Mouse (Mus musculus) embryonic facial prominence, embryonic 10.5 days (tissue): ENCODE measurements around the gene Tax1bp1. TPM values are rescaled to one million over a fixed set of nuclear protein-coding genes. Genes with fewer than 3 reads are reported as not detected.

Experiments
- DNase-seq: peaks from one replicate; pipeline ENCODE4 v3.0.0-alpha.2; 2017; ENCODE audit warnings: low spot score
- H3K27ac ChIP-seq: fragments of 300-500 bp; sonication (generic); replicated peaks from 2 replicates; pipeline ENCODE4 v1.5.1; 2016; ENCODE audit warnings: mild to moderate bottlenecking
- H3K27me3 ChIP-seq: fragments of 300-500 bp; sonication (generic); replicated peaks from 2 replicates; pipeline ENCODE4 v1.6.1; 2016; ENCODE audit warnings: low read depth, mild to moderate bottlenecking; ENCODE audit not compliant: poor library complexity, severe bottlenecking
- H3K36me3 ChIP-seq: fragments of 300-500 bp; sonication (generic); replicated peaks from 2 replicates; pipeline ENCODE4 v1.6.1; 2016; ENCODE audit warnings: mild to moderate bottlenecking, moderate library complexity
- H3K4me1 ChIP-seq: fragments of 300-500 bp; sonication (generic); 2 replicates; pipeline ENCODE4 v1.6.1; 2016
- H3K4me3 ChIP-seq: fragments of 300-500 bp; sonication (generic); 2 replicates; pipeline ENCODE4 v1.5.1; 2016; ENCODE audit warnings: mild to moderate bottlenecking, moderate library complexity
- H3K9me3 ChIP-seq: fragments of 300-500 bp; sonication (generic); 2 replicates; pipeline ENCODE4 v1.6.1; 2016; ENCODE audit warnings: mild to moderate bottlenecking
- WGBS: fragments of 180-500 bp; shearing (Covaris S2); methylation state at CpG from one replicate; pipeline ENCODE4 v1.1.7; 2016; 5-methylcytosine and 5-hydroxymethylcytosine counted together
- polyA plus RNA-seq: library from polyadenylated mRNA; unstranded; fragments of >200 nt; fragmentation: Nextera tagmentation; extraction: Ambion mirVana; gene quantifications from 2 replicates; pipeline ENCODE4 v1.2.1, GENCODE M21; 2016

Gene Tax1bp1
- polyA plus RNA-seq, 1 experiment from 2014 or later = 130 TPM

DNA sequence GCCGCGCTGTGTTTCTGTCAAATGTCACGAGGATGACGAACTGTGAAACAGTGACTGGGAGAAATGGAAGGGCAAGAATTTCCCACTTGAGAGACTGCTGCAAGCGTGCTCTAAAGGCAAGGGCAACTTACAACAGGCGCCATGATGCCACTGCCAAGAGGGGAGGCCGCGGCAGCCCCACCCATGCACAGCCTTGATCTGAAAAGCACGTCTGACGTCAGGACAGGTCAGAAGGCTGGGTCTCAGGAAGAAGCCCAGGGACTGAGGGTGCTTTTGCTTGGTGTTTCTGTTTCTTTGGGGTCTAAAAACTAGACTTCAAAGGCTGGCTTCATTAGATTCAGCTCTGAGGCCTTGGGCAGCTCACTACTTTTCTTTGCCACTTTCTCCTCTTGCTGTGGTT, 76.8 kb downstream of the Tax1bp1 start:
- Histone ChIP-seq H3K4me3 (no peak overlapping the region), H3K9me3 (no peaks in the 10 kb centered on the region), H3K36me3 (no peaks in the 10 kb centered on the region), H3K4me1 (peaks cover 29% of the 10 kb centered on the region), H3K27ac (no peak overlapping the region), H3K27me3 (no peaks in the 10 kb centered on the region)
- no peak for DNase-seq
- WGBS = 84% methylated on average over 10 of the region's 10 CpGs

- WGBS = 80% methylated on average over 4 of the region's 4 CpGs
- no peak overlapping the region for H3K4me3 ChIP-seq
- no peak for DNase-seq
- no peaks in the 10 kb centered on the region for H3K9me3 ChIP-seq
- H3K27ac ChIP-seq = no peak overlapping the region
- peaks cover 34% of the 10 kb centered on the region for H3K4me1 ChIP-seq
- H3K36me3 ChIP-seq = no peaks in the 10 kb centered on the region
- H3K27me3 ChIP-seq = no peaks in the 10 kb centered on the region
Observed at GRCm38 (mm10) chr6:52790781-52791180, 77.3 kb downstream of the Tax1bp1 start.

- DNase-seq = no peak
- Histone ChIP-seq H3K9me3 (no peaks in the 10 kb centered on the region), H3K36me3 (no peaks in the 10 kb centered on the region), H3K4me1 (peaks cover 47% of the 10 kb centered on the region), H3K27ac (no peak overlapping the region), H3K4me3 (no peak overlapping the region), H3K27me3 (no peaks in the 10 kb centered on the region)
- WGBS = 83% methylated on average over 3 of the region's 3 CpGs
Observed at GRCm38 (mm10) chr6:52792455-52792854, 78.9 kb downstream of the Tax1bp1 start.

DNA sequence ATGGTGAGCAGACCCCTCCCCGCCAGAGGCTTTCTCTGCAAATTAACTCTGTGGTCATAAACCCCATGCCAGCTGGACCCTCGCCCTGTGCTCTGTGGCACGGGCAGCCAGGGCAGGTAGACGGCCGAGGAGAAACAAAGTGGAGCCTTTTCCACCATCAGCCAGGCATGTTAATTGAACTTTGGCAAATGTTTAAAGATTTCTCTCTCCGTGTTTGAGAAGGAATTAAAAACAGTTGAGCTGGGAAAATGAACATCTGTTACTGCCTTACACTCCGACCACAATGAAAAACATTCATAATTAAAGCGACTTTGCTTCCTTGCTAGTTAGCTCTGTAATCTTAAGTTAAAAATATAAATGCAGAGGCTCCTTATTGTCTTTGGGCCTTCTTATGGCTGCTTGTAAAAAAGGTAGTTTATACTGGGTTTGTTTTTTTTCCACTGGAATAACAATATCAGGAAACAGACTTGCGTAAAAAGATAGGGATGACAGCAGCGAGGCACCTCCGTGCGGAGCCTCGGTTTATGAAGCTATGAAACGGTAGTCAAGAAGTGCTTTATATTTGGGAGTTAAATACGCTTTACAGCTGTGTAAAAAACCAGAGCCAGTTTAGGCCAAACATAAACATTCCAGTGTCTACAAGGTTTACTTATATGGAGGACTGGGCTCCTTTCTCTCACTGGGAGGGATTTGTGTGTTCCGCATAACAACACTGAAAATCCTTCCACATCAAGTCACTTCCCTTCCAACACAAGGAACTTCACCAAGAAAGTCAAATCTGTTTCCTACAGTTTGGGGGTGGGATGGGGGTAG, 81.7 kb downstream of the Tax1bp1 start:
- H3K27ac ChIP-seq = peak overlapping the region; percentile 35; the same call in 1 of the 2 replicates
- DNase-seq = no peak

GRCm38 (mm10) chr6:52796035-52796598, 82.6 kb downstream of the Tax1bp1 start:
- H3K27ac ChIP-seq = peak overlapping the region; percentile 69
- H3K4me1 ChIP-seq = peaks cover 49% of the 10 kb centered on the region
- no peak overlapping the region for H3K4me3 ChIP-seq
- WGBS = 65% methylated on average over 9 of the region's 9 CpGs
- no peak for DNase-seq
- H3K9me3 ChIP-seq = no peaks in the 10 kb centered on the region
- H3K27me3 ChIP-seq = no peaks in the 10 kb centered on the region
- H3K36me3 ChIP-seq = no peaks in the 10 kb centered on the region

More for the DNA sequence above, 81.7 kb downstream of the Tax1bp1 start:
- no peaks in the 10 kb centered on the region for H3K9me3 ChIP-seq
- peaks cover 48% of the 10 kb centered on the region for H3K4me1 ChIP-seq
- no peaks in the 10 kb centered on the region for H3K36me3 ChIP-seq
- H3K4me3 ChIP-seq = no peak overlapping the region
- H3K27me3 ChIP-seq = no peaks in the 10 kb centered on the region
- WGBS = 72% methylated on average over 16 of the region's 16 CpGs

DNA sequence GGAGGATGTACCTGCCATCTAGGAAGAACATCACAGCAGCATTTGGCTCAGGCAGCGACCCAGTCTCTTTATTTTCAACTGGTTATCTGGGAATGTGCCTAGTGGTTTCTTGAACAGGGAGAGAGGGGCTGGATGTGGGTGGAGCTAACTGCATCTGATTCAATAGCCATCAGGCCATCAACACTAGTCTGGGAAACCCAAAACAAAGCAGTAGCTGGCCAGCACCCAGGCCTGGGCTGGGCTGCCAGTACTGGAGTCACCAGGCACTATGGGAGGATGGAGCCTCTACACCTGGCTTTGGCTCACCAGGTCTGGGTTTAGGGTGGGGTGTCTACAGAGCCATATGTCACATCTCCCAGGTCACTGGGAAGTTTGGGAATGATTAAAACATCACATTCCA, 83.2 kb downstream of the Tax1bp1 start:
- Histone ChIP-seq H3K4me1 (peaks cover 54% of the 10 kb centered on the region), H3K27ac (peak overlapping the region; percentile 69), H3K36me3 (no peaks in the 10 kb centered on the region), H3K4me3 (no peak overlapping the region), H3K9me3 (no peaks in the 10 kb centered on the region), H3K27me3 (no peaks in the 10 kb centered on the region)
- 75% methylated on average over 1 of the region's 1 CpGs for WGBS
- DNase-seq = no peak

- DNase-seq = no peak
- Histone ChIP-seq H3K27ac (peak overlapping the region; percentile 69; the same call in 1 of the 2 replicates), H3K4me3 (no peak overlapping the region), H3K36me3 (no peaks in the 10 kb centered on the region), H3K4me1 (peaks cover 58% of the 10 kb centered on the region), H3K27me3 (no peaks in the 10 kb centered on the region), H3K9me3 (no peaks in the 10 kb centered on the region)
- 42% methylated on average over 6 of the region's 6 CpGs for WGBS
Observed at GRCm38 (mm10) chr6:52797252-52797800, 83.8 kb downstream of the Tax1bp1 start.

DNA sequence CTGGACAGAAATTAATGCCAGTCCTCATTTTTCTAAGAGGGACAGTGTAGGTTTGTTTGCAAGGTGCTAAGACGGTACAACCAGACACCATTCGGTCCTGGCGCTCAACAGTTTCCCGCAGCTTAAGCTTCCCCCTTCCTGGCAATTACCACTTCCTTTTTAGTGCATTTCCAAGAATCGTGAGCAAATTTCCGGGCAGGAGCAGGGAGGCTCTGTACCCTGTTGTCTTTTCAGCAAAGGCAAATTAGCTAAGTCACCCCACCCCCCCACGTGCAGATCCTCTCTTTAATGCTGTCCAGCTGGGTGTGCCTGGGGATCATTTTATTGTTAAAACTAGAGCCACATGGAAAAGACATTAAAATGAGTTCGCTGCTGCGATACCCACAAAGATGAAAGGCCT, 88.7 kb downstream of the Tax1bp1 start:
- Histone ChIP-seq H3K4me3 (no peak overlapping the region), H3K27me3 (no peaks in the 10 kb centered on the region), H3K27ac (peak overlapping the region; percentile 61), H3K9me3 (no peaks in the 10 kb centered on the region), H3K4me1 (peaks cover 28% of the 10 kb centered on the region), H3K36me3 (no peaks in the 10 kb centered on the region)
- DNase-seq = peak; percentile 46
- WGBS = 42% methylated on average over 9 of the region's 9 CpGs

- H3K9me3 ChIP-seq = no peaks in the 10 kb centered on the region
- 93% methylated on average over 3 of the region's 3 CpGs for WGBS
- no peaks in the 10 kb centered on the region for H3K27me3 ChIP-seq
- H3K36me3 ChIP-seq = no peaks in the 10 kb centered on the region
- H3K27ac ChIP-seq = no peak overlapping the region
- no peak for DNase-seq
- no peak overlapping the region for H3K4me3 ChIP-seq
- H3K4me1 ChIP-seq = peaks cover 19% of the 10 kb centered on the region
Observed at GRCm38 (mm10) chr6:52805237-52805856, 91.8 kb downstream of the Tax1bp1 start.

Other genes with a start within 250 kb of the Tax1bp1 start
- gene Hibadh, start 73.3 kb upstream of the Tax1bp1 start, polyA plus RNA-seq = 80.1 and 81.6 TPM in 2 replicates